Mouse (Mus musculus) heart, postnatal 0 days (tissue): ENCODE data around the gene Gmds.

Source experiments
- CTCF ChIP-seq: IDR thresholded peaks from 2 replicates; pipeline ENCODE4 v1.5.1; 2016; ENCODE audit warnings: antibody characterized with exemption, control low read depth, low read depth
- EP300 ChIP-seq: IDR thresholded peaks from 2 replicates; pipeline ENCODE4 v1.6.1; 2016; ENCODE audit warnings: antibody characterized with exemption, low read depth

DNA sequence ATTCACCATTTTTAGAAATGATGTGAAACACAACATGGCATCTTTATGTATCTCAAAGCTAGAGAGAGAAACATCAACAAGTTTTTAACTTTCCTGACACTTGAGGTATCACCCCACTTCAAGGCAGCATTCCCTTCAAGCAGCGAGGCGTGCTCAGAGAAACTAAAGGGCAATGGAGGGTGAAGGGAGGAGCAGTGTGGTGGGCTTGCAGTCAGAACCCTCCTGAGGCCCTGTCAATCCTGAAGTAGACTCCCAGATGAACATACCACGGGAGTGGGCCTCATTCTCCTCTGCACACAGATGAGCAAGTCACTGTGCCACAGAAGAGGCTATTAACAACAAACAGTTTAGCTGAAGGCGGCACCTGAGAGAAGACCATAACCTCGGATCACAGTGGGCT, 439.1 kb downstream of the Gmds start:
- TF ChIP-seq CTCF, result no peak
- no peak for TF ChIP-seq EP300
